Mouse (Mus musculus) adrenal gland (tissue): ENCODE data around the gene Scgb2b21.
"Not testable (repeated sequence)": the region's sequence is repeated elsewhere in the genome, so short reads cannot be mapped to it uniquely, and the experiment has no call there.

ENCODE experiments used
- intact Hi-C: fragments of 180-260 bp; cut with DNase I; formaldehyde crosslinking; loops from one replicate; pipeline ENCODE4 v1.15.1; 2025
- long read RNA-seq, 2 experiments: library from polyadenylated mRNA; unstranded; transcript quantifications; one replicate each; pipeline ENCODE4 v2.0.0; 2020; ENCODE audit warnings: borderline replicate concordance in 1 of 2; ENCODE audit not compliant: insufficient replicate concordance in 1 of 2

Gene Scgb2b21
- long read RNA-seq, experiment 1: 0 reads
- long read RNA-seq, experiment 2: 0 reads

- intact Hi-C loops: no loop called here
These were observed at the start of gene Scgb2b21 for GRCm38 (mm10) chr7:33520358-33520757. Gene Scgb2b21, minus strand, starts transcription at chr7:33520458.

GRCm38 (mm10) chr7:33543420-33543819 is 23.2 kb upstream of the Scgb2b21 start:
- intact Hi-C loops: not testable (repeated sequence)
